Mouse (Mus musculus) brain, adult 10 weeks (tissue): Measurements from ENCODE around the gene Rpa3. TPM values are rescaled to one million over a fixed set of nuclear protein-coding genes. Genes with fewer than 3 reads are reported as not detected.

Experiments
- polyA plus RNA-seq: library from polyadenylated mRNA; stranded (reverse); fragments of 350-450 nt; fragmentation: Illumina TruSeq; extraction: RNeasy Lipid Tissue Mini Kit (QIAGEN cat#74804); gene quantifications from one replicate; pipeline ENCODE4 v1.2.3, GENCODE M21; 2015; ENCODE audit warnings: low read depth, low replicate concordance

Rpa3 gene
- 23.5 TPM for polyA plus RNA-seq

DNA sequence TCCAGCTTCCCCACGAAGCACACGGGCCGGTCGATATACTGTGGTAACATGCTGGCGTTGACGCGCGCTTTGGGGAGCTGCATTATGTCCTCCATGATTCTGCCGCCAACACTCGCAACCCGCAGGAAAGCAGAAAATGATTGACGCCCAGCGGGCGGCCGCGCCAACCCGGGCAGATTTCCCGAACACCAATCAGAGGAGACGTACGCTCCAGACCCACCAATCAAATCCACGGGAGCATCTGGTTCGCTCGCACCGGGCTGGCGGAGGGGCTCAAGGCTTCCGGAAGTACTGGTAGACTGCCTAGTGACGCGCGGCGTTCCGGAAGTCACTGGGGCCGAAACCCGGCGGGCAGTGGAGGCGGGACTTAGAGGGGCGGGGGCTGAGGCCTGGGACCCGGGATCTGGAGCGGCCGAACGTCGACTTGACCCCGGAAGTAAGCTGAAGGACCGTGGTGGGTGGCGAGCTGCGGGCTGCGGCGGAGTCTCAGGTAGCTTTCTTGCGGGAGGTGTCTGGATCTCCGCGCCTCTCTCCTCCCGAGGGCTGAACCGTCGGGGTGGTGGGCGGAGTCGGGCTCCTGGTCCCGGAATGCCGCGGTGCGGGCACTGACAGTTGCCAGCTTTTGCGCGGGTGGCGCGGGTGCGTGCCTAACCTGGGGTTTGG, at the start of gene Rpa3, which contains the start of the genes Umad1 and Gm45062:
TSS of gene Rpa3 (minus strand) at position 170 of the 663 bp plus-strand sequence.
TSS of gene Umad1 (plus strand) at position 285 of the 663 bp plus-strand sequence.
TSS of gene Gm45062 (plus strand) at position 447 of the 663 bp plus-strand sequence.

DNA sequence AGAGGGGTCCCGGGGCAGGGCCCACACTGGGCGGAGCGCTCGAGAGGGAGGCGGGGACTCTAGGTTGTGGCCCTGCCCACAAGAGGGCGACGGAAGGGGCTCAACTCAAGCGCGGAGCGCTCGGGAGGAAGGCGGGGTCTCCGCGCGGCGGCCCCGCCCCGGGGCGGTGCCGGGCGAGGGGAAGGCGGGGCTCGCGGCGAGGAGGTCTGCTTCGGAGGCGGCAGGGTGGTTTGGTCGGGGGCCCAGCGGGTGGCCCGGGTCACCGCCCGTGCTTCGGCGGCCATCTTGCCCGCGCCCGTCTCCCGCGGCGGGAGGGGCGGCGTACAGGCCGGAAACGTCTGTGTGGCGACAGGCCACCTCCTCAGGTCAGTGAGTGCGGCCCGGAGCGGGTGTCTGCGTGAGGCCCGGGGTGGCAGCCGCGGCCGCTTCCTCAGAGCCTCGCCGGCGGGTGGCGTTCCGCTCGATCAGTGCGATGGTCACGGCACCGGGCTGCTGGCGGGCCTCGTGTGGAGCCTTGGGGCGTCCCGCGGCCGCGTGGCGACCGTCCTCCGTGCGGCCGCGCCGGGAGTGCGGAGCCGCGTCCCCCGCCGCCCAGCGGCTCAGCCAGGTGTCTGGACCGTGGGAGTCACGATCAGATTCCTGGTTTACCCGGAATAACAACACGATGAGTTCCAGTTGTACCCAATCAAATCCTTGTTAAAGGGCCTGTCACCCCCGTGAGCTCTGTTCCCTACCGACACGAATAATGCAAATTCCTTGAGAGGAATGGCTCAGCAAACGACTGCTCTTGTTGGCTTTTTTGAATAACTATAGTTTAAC, 49.7 kb downstream of the Rpa3 start, which contains the start of gene Mios:
TSS of gene Mios (plus strand) at position 176 of the 819 bp plus-strand sequence.

Other genes with a start within 250 kb of the Rpa3 start
- gene Col28a1, start 66.6 kb downstream of the Rpa3 start, polyA plus RNA-seq: 0.36 TPM
- 14.1 TPM for gene Mios, start 50.0 kb downstream of the Rpa3 start, polyA plus RNA-seq
- gene Umad1, start 115 bp upstream of the Rpa3 start, polyA plus RNA-seq: 68.3 TPM
- gene Gm45062, start 277 bp upstream of the Rpa3 start, polyA plus RNA-seq: 16.9 TPM